Mouse (Mus musculus) stomach, postnatal 0 days (tissue): ENCODE results near the gene Pan3.

ENCODE experiments used
- CTCF ChIP-seq: IDR thresholded peaks from 2 replicates; pipeline ENCODE4 v1.5.1; 2016; ENCODE audit warnings: antibody characterized with exemption, low read depth, mild to moderate bottlenecking, moderate library complexity
- EP300 ChIP-seq: optimal IDR thresholded peaks from 2 replicates; pipeline ENCODE3; 2016; ENCODE audit warnings: antibody characterized with exemption

- TF ChIP-seq CTCF (no peak), EP300 (no peak)
Observed at GRCm38 (mm10) chr5:147392667-147393213, 37.2 kb upstream of the Pan3 start.
